Mouse (Mus musculus) common myeloid progenitor, adult 5-6 weeks (primary cell): ENCODE measurements at regions not wholly inside any gene's neighbourhood (a gene's known extent, or its start where the extent isn't known, plus 50 kb on each side); places are given as distances from the start of the nearest gene placed in this dataset.

Source experiments
- ATAC-seq: replicated peaks from 2 replicates; pipeline ENCODE4 v1.8.0; 2016; ENCODE audit warnings: low read depth, mild to moderate bottlenecking, moderate TSS enrichment, inconsistent platforms; ENCODE audit not compliant: poor library complexity, severe bottlenecking

- no peak for ATAC-seq
Observed at GRCm38 (mm10) chr1:57633986-57634385, 140.0 kb upstream of the Spats2l start.

DNA sequence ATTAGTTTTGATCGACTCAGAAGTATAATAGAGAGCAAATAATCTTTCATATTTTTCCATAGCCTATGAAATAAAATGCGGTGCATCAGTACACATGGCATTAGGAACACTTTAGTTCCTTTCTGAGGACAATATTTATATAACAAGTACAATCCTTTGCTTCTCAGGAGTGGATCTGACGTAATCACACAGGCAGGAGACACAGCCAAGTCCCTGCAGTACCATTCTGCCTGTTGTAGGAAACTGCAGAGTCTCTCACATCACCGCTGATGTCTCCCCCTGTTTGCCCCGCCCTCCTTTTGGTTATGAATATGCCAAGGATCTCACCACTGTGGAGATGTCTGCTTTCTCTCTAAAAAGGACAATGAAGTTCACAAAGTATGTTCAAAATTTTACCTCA lies 131.8 kb upstream of the Spats2l start:
- ATAC-seq = no peak

DNA sequence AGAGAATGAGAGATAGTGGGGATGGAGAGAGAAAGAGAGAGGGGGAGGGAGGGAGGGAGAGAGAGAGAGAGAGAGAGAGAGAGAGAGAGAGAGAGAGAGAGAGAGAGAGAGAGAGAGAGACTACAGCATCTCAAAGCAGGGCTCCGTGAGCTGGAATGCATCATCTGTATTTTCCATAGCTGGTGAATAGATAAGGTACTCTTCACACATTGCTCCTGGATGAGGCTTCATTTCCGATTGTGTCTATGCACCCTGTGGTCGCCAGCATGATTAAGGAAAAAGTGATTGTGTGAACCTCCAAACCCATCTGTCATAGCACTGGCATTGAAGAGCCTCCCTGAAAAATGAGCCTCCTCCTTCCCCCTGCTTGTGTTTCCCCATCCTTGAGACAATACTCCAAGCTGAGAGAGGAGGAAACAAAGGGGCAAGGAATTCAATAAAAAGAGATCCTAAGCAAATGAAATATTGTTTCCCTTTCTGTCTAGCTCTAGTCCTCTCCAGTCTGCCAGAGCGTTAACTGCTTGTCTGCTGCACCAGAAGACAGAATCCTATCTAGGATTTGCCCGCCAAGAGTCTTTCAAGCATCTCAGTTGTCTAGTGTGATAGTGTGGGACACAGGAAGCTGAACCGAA lies 130.4 kb upstream of the Spats2l start:
- no peak for ATAC-seq

- ATAC-seq = no peak
Observed at GRCm38 (mm10) chr1:57664962-57665361, 109.0 kb upstream of the Spats2l start.

- ATAC-seq = no peak
Observed at GRCm38 (mm10) chr1:57665724-57666123, 108.2 kb upstream of the Spats2l start.

DNA sequence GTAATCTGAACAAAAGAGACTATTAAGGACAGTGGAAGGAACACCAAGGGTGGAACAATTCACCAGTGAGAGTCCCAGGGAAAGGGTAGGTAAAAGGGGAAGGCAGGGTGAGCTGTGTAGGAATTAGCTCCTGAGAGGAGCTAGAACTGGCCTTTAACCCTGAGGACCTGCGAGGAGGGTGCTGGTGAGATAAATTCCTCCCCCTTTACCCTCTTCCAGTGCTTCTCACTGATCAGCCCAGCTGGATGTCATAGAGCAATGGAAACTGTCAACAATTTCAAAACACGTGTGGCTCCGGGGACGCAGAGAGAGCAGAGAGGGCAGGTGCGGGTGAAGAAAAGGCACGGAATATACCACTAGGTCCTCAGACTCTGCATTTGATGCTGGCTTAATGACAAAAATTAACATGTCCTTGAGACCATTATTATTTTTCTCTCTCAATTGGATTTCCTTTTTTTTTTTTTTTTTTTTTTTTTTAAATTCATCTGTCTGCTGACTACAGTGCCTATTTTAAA lies 107.7 kb upstream of the Spats2l start:
- ATAC-seq = no peak

- ATAC-seq = no peak
Observed at GRCm38 (mm10) chr1:57673415-57673814, 100.5 kb upstream of the Spats2l start.

GRCm38 (mm10) chr1:57673957-57674699 lies 99.8 kb upstream of the Spats2l start:
- ATAC-seq = no peak

- no peak for ATAC-seq
Observed at GRCm38 (mm10) chr1:57684387-57685162, 89.4 kb upstream of the Spats2l start.

GRCm38 (mm10) chr1:57689253-57689652 lies 84.7 kb upstream of the Spats2l start:
- ATAC-seq = no peak

GRCm38 (mm10) chr1:57707906-57708305 lies 66.1 kb upstream of the Spats2l start:
- ATAC-seq = no peak

GRCm38 (mm10) chr1:57712916-57713503 lies 61.0 kb upstream of the Spats2l start:
- ATAC-seq = no peak

DNA sequence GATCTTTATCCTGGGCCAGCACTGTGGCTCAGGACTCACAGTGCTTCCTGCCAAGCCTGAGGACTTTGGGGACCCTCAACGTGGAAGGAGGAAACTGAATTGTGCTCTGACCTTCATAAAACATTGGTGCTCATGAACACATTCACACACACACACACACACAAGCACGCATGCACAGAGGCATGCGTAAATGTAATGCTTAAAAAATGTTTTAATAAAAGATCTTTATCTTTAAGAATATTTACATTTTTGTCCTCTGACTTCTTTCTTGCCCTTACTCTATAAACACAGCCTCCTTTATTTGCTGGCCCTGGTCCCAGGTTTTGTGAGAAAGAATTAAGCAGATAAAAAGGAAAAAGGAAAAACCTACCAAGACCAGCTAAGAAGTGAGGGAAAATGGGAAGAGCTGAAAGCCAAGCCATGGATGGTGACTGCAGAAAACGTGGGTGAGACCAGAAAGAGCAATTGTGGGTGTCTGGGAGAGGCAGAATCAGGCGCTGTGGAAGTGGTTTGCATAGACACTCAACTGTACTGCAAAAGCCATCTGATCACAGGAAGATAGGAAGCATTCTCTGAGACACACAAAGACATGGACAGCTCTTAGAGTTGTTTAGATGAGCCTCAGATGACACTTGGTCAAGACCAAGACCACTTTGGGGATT lies 56.7 kb upstream of the Spats2l start:
- ATAC-seq = no peak

- no peak for ATAC-seq
Observed at GRCm38 (mm10) chr1:57718409-57718808, 55.6 kb upstream of the Spats2l start.
